Mouse (Mus musculus) lung, adult 2 months (tissue): ENCODE measurements around the gene Exoc6b.

ENCODE experiments used
- CTCF ChIP-seq: fragments of 200-500 bp; IDR thresholded peaks from 2 replicates; pipeline ENCODE4 v1.5.1; 2011; ENCODE audit warnings: mild to moderate bottlenecking, low read length, control low read depth; ENCODE audit not compliant: insufficient read depth
- POLR2A ChIP-seq: fragments of 200-500 bp; IDR thresholded peaks from 2 replicates; pipeline ENCODE4 v1.6.1; 2011; ENCODE audit warnings: low read depth, mild to moderate bottlenecking, control low read depth, low read length, borderline replicate concordance; ENCODE audit errors: extremely low read depth

DNA sequence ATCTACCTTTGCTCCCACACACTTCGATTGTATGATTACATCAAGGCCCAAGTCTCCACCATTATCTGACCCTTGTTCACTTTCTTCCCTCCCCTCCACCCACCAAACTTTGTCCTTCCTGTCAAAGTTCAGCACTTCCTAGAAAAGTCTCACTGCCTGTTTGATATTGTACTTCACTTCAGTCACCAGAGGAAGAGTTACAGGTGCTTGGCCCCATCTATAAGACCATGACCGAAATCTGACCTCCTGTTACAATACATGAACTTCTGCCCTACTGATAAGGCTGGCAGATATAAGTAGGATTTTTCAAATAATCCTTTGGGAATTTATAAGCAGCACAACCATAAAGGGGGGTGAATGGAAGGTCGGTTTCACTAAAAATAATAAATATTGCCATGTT lies 182.8 kb downstream of the Exoc6b start:
- TF ChIP-seq CTCF (no peak), POLR2A (no peak)
